15 mouse cellular contexts compared by ENCODE assay signal in genomic region chr11:77367541-77368270, GRCm38 (mm10).
"Had no signal": no experiment of that assay in that cellular context is flagged by ENCODE, and none has a peak within 500 bp of the region (broad histone marks: within the 10 kb centered on the region; RNA-seq: fewer than 3 reads in every experiment).

No protein-coding gene starts in this region.

- H3K27ac ChIP-seq: limb, embryonic 12.5 days; limb, embryonic 15.5 days; liver, embryonic 14.5 days had no signal

- H3K36me3 ChIP-seq: limb, embryonic 12.5 days; limb, embryonic 15.5 days had no signal

- ATAC-seq: liver, postnatal 0 days had no signal

- H3K4me3 ChIP-seq: limb, embryonic 12.5 days; limb, embryonic 15.5 days had no signal

- H3K9ac ChIP-seq: limb, embryonic 12.5 days; limb, embryonic 15.5 days; liver, embryonic 14.5 days; liver, postnatal 0 days; lung, embryonic 14.5 days had no signal

- H3K4me2 ChIP-seq: limb, embryonic 12.5 days; limb, embryonic 15.5 days; liver, embryonic 11.5 days; lung, embryonic 14.5 days; midbrain, embryonic 11.5 days had no signal

- H3K9me3 ChIP-seq: limb, embryonic 12.5 days; limb, embryonic 15.5 days had no signal

- H3K27me3 ChIP-seq: limb, embryonic 12.5 days; limb, embryonic 15.5 days had no signal

- DNase-seq: kidney, postnatal 14 days; kidney, postnatal 4 days; left cerebral cortex, postnatal 4 days; liver, postnatal 0 days; lung, embryonic 14.5 days; lung, postnatal 10 days; lung, postnatal 4 days; midbrain, embryonic 14.5 days; thymus, adult 18-20 months; thymus, postnatal 36 days had no signal
